Mouse (Mus musculus) intestine, embryonic 16.5 days (tissue): Measurements from ENCODE around the gene AC124108.1. TPM values are rescaled to one million over a fixed set of nuclear protein-coding genes. Genes with fewer than 3 reads are reported as not detected.

Experiments used
- ATAC-seq: fragments of 200-750 bp; cut with Nextera tagmentation; 2 replicates; pipeline ENCODE4 v1.8.0; 2017; ENCODE audit warnings: moderate TSS enrichment, moderate library complexity
- H3K27ac ChIP-seq: fragments of 300-500 bp; sonication (generic); 2 replicates; pipeline ENCODE4 v1.5.1; 2014; ENCODE audit warnings: mild to moderate bottlenecking, low read length
- H3K27me3 ChIP-seq: fragments of 300-500 bp; sonication (generic); replicated peaks from 2 replicates; pipeline ENCODE4 v1.6.1; 2014; ENCODE audit warnings: low read length, control low read depth, mixed read lengths; ENCODE audit not compliant: control insufficient read depth, insufficient read depth
- H3K36me3 ChIP-seq: fragments of 300-500 bp; sonication (generic); 2 replicates; pipeline ENCODE4 v1.6.1; 2014; ENCODE audit warnings: low read length, control low read depth; ENCODE audit not compliant: control insufficient read depth, insufficient read depth
- H3K4me1 ChIP-seq: fragments of 300-500 bp; sonication (generic); 2 replicates; pipeline ENCODE4 v1.6.1; 2014; ENCODE audit warnings: low read length, control low read depth, mixed read lengths; ENCODE audit not compliant: control insufficient read depth, insufficient read depth
- H3K4me2 ChIP-seq: fragments of 300-500 bp; sonication (generic); 2 replicates; pipeline ENCODE4 v1.6.1; 2014; ENCODE audit warnings: low read depth, low read length, control low read depth
- H3K4me3 ChIP-seq: fragments of 300-500 bp; sonication (generic); 2 replicates; pipeline ENCODE4 v1.5.1; 2014; ENCODE audit warnings: mild to moderate bottlenecking, low read length
- H3K9ac ChIP-seq: fragments of 300-500 bp; sonication (generic); 2 replicates; pipeline ENCODE4 v1.6.1; 2014; ENCODE audit warnings: low read depth, low read length
- H3K9me3 ChIP-seq: fragments of 300-500 bp; sonication (generic); 2 replicates; pipeline ENCODE4 v1.6.1; 2016; ENCODE audit warnings: low read length, control low read depth; ENCODE audit not compliant: control insufficient read depth
- WGBS: fragments of 180-500 bp; shearing (Covaris S2); extraction: QIAGEN DNeasy Blood & Tissue Kit; methylation state at CpG from one replicate; pipeline ENCODE4 v1.1.7; 2014; 5-methylcytosine and 5-hydroxymethylcytosine counted together
- polyA plus RNA-seq: library from polyadenylated mRNA; unstranded; fragments of >200 nt; fragmentation: Nextera tagmentation; extraction: Ambion mirVana; gene quantifications from 2 replicates; pipeline ENCODE4 v1.2.1, GENCODE M21; 2015

Gene AC124108.1
- polyA plus RNA-seq: 0.04 and 0.07 TPM in 2 replicates

GRCm38 (mm10) chr1:132191093-132191785 lies at the start of gene AC124108.1, which contains the start of gene Lemd1:
Gene AC124108.1, plus strand, starts transcription at chr1:132191457.
Gene Lemd1, plus strand, starts transcription at chr1:132191431.
- Histone ChIP-seq H3K4me3 (peak within 1 kb of the TSS; percentile 64), H3K36me3 (no peaks in the 10 kb centered on the region), H3K9me3 (no peaks in the 10 kb centered on the region), H3K27me3 (peaks cover 59% of the 10 kb centered on the region), H3K27ac (no peak within 1 kb of the TSS), H3K4me2 (peak within 1 kb of the TSS; percentile 99), H3K4me1 (peaks cover 23% of the 10 kb centered on the region), H3K9ac (peak within 1 kb of the TSS; percentile 54)
- 1% methylated on average over 34 of the region's 34 CpGs for WGBS
- no peak for ATAC-seq

GRCm38 (mm10) chr1:132141753-132142152 lies 49.5 kb upstream of the AC124108.1 start:
- 62% methylated on average over 13 of the region's 13 CpGs for WGBS
- no peak overlapping the region for H3K9ac ChIP-seq
- no peak for ATAC-seq

GRCm38 (mm10) chr1:132143079-132143478 lies 48.2 kb upstream of the AC124108.1 start:
- Histone ChIP-seq H3K9me3 (no peaks in the 10 kb centered on the region), H3K9ac (no peak overlapping the region), H3K4me2 (no peak overlapping the region), H3K36me3 (no peaks in the 10 kb centered on the region), H3K4me3 (no peak overlapping the region), H3K4me1 (peaks cover 13% of the 10 kb centered on the region), H3K27me3 (no peaks in the 10 kb centered on the region), H3K27ac (no peak overlapping the region)
- no peak for ATAC-seq
- 70% methylated on average over 5 of the region's 5 CpGs for WGBS

More at GRCm38 (mm10) chr1:132141753-132142152, 49.5 kb upstream of the AC124108.1 start:
- Histone ChIP-seq H3K27ac (no peak overlapping the region), H3K4me1 (peaks cover 13% of the 10 kb centered on the region), H3K36me3 (no peaks in the 10 kb centered on the region), H3K4me2 (no peak overlapping the region), H3K4me3 (no peak overlapping the region), H3K27me3 (no peaks in the 10 kb centered on the region), H3K9me3 (no peaks in the 10 kb centered on the region)

- WGBS: 64% methylated on average over 4 of the region's 4 CpGs
- H3K4me2 ChIP-seq: no peak overlapping the region
- peak overlapping the region; percentile 37; the same call in 1 of the 2 replicates for H3K9ac ChIP-seq
- no peaks in the 10 kb centered on the region for H3K27me3 ChIP-seq
- H3K4me3 ChIP-seq: no peak overlapping the region
- no peak for ATAC-seq
- peaks cover 9% of the 10 kb centered on the region; the same call in 1 of the 2 replicates for H3K4me1 ChIP-seq
- H3K9me3 ChIP-seq: no peaks in the 10 kb centered on the region
- no peak overlapping the region for H3K27ac ChIP-seq
- no peaks in the 10 kb centered on the region for H3K36me3 ChIP-seq
Measured at GRCm38 (mm10) chr1:132143730-132144129, 47.5 kb upstream of the AC124108.1 start.

GRCm38 (mm10) chr1:132144223-132144622 lies 47.0 kb upstream of the AC124108.1 start:
- 20% methylated on average over 2 of the region's 2 CpGs for WGBS
- Histone ChIP-seq H3K4me3 (no peak overlapping the region), H3K27me3 (no peaks in the 10 kb centered on the region), H3K4me2 (no peak overlapping the region), H3K9me3 (no peaks in the 10 kb centered on the region), H3K27ac (no peak overlapping the region), H3K36me3 (no peaks in the 10 kb centered on the region), H3K9ac (no peak overlapping the region), H3K4me1 (0 out of 2 replicates have a peak, but pooled peaks cover 5% of the 10 kb centered on the region)
- ATAC-seq: no peak

GRCm38 (mm10) chr1:132144837-132145236 lies 46.4 kb upstream of the AC124108.1 start:
- no peak for ATAC-seq
- Histone ChIP-seq H3K9me3 (no peaks in the 10 kb centered on the region), H3K36me3 (no peaks in the 10 kb centered on the region), H3K27me3 (no peaks in the 10 kb centered on the region), H3K9ac (no peak overlapping the region), H3K4me3 (no peak overlapping the region), H3K27ac (no peak overlapping the region), H3K4me1 (peaks cover 3% of the 10 kb centered on the region; the same call in 1 of the 2 replicates), H3K4me2 (no peak overlapping the region)
- WGBS: 85% methylated on average over 3 of the region's 3 CpGs

- 86% methylated on average over 8 of the region's 8 CpGs for WGBS
- no peak for ATAC-seq
- peaks cover 12% of the 10 kb centered on the region for H3K4me1 ChIP-seq
- H3K36me3 ChIP-seq: no peaks in the 10 kb centered on the region
- no peaks in the 10 kb centered on the region for H3K9me3 ChIP-seq
- H3K4me3 ChIP-seq: no peak overlapping the region
- H3K27me3 ChIP-seq: no peaks in the 10 kb centered on the region
- no peak overlapping the region for H3K27ac ChIP-seq
- H3K9ac ChIP-seq: no peak overlapping the region
- no peak overlapping the region for H3K4me2 ChIP-seq
Measured at GRCm38 (mm10) chr1:132145973-132146685, 45.1 kb upstream of the AC124108.1 start.

GRCm38 (mm10) chr1:132149410-132149809 lies 41.8 kb upstream of the AC124108.1 start:
- ATAC-seq: no peak
- 65% methylated on average over 2 of the region's 2 CpGs for WGBS
- no peaks in the 10 kb centered on the region for H3K9me3 ChIP-seq
- peak overlapping the region; percentile 87; the same call in 1 of the 2 replicates for H3K27ac ChIP-seq
- no peaks in the 10 kb centered on the region for H3K36me3 ChIP-seq
- H3K4me2 ChIP-seq: no peak overlapping the region
- peaks cover 19% of the 10 kb centered on the region for H3K4me1 ChIP-seq
- H3K27me3 ChIP-seq: no peaks in the 10 kb centered on the region
- no peak overlapping the region for H3K4me3 ChIP-seq
- no peak overlapping the region for H3K9ac ChIP-seq

GRCm38 (mm10) chr1:132150171-132150570 lies 41.1 kb upstream of the AC124108.1 start:
- 35% methylated on average over 1 of the region's 1 CpGs for WGBS
- no peaks in the 10 kb centered on the region for H3K9me3 ChIP-seq
- H3K4me3 ChIP-seq: no peak overlapping the region
- 0 out of 2 replicates have a peak overlapping the region, but pooled peaks have one; percentile 0 for H3K4me2 ChIP-seq
- no peaks in the 10 kb centered on the region for H3K36me3 ChIP-seq
- H3K4me1 ChIP-seq: peaks cover 19% of the 10 kb centered on the region
- H3K27me3 ChIP-seq: no peaks in the 10 kb centered on the region
- ATAC-seq: peak; percentile 93
- peak overlapping the region; percentile 87 for H3K27ac ChIP-seq
- H3K9ac ChIP-seq: peak overlapping the region; percentile 46
